27 mouse cellular contexts compared by ENCODE assay signal in genomic region chr7:75500164-75500563, GRCm38 (mm10). TPM values are rescaled to one million over a fixed set of nuclear protein-coding genes. Genes with fewer than 3 reads are reported as not detected.
DNase-seq lines count a peak whose midpoint lies in the region; ATAC-seq and TF ChIP-seq lines count a peak whose summit lies in the region.
"Had no signal": no experiment of that assay in that cellular context is flagged by ENCODE, and none has a peak within 500 bp of the region (broad histone marks: within the 10 kb centered on the region; RNA-seq: fewer than 3 reads in every experiment).

No protein-coding gene starts in this region.

- H3K4me2 ChIP-seq in heart, embryonic 15.5 days, result 0 out of 2 replicates have a peak overlapping the region, but pooled peaks have one; percentile 7
- H3K4me2 ChIP-seq in kidney, embryonic 16.5 days (replicated peaks; ENCODE audit: low read depth, low read length), result no peak overlapping the region
- H3K4me2 ChIP-seq: embryonic facial prominence, embryonic 12.5 days; forebrain, embryonic 15.5 days; hindbrain, embryonic 15.5 days; liver, embryonic 12.5 days had no signal

- whole genome bisulfite sequencing in heart, embryonic 15.5 days, result 56% methylated on average over 4 of the region's 4 CpGs
- 82% methylated on average over 4 of the region's 4 CpGs for WGBS in kidney, embryonic 16.5 days

- peak overlapping the region; percentile 37; the same call in 1 of the 2 replicates for H3K27ac ChIP-seq in heart, embryonic 15.5 days
- peak overlapping the region; percentile 90 for H3K27ac ChIP-seq in kidney, embryonic 16.5 days (ENCODE audit: low read length)
- H3K27ac ChIP-seq in bone marrow macrophage, adult 2 months (ENCODE audit: insufficient read depth, low read depth, low read length), result peak overlapping the region; percentile 59
- H3K27ac ChIP-seq: embryonic facial prominence, embryonic 12.5 days; forebrain, embryonic 15.5 days; hindbrain, embryonic 10.5 days; hindbrain, embryonic 15.5 days; liver, embryonic 12.5 days had no signal

- H3K27me3 ChIP-seq in heart, embryonic 15.5 days, result no peaks in the 10 kb centered on the region
- H3K27me3 ChIP-seq in kidney, embryonic 16.5 days (ENCODE audit: insufficient read depth, low read length), result no peaks in the 10 kb centered on the region
- H3K27me3 ChIP-seq: embryonic facial prominence, embryonic 12.5 days; forebrain, embryonic 15.5 days; hindbrain, embryonic 15.5 days; liver, embryonic 12.5 days had no signal

- no peak for DNase-seq in heart, adult 11 months
- no peak for DNase-seq in kidney, postnatal 36 days
- DNase-seq in thymus, postnatal 14 days, result no peak
- DNase-seq: adrenal gland, adult 8-10 months; cerebellum, adult 9-10 months; cerebellum, postnatal 36 days; embryo, embryonic 11 days; gastrocnemius, postnatal 25 days; heart, adult 18-20 months; kidney, adult 2 months; kidney, postnatal 14 days; lung, adult 18-20 months; lung, postnatal 4 days; midbrain, embryonic 14.5 days; thymus, adult 2 months; thymus, postnatal 4 days had no signal

- no peaks in the 10 kb centered on the region for H3K36me3 ChIP-seq in heart, embryonic 15.5 days
- H3K36me3 ChIP-seq in kidney, embryonic 16.5 days (ENCODE audit: insufficient read depth, low read length), result no peaks in the 10 kb centered on the region
- H3K36me3 ChIP-seq: embryonic facial prominence, embryonic 12.5 days; forebrain, embryonic 15.5 days; G1E; hindbrain, embryonic 10.5 days; hindbrain, embryonic 15.5 days; liver, embryonic 12.5 days had no signal

- TF ChIP-seq CTCF in bone marrow macrophage, adult 2 months (IDR thresholded peaks at IDR 0.05; ENCODE audit: low read depth, low read length), result no peak

- peaks cover 44% of the 10 kb centered on the region for H3K4me1 ChIP-seq in heart, embryonic 15.5 days (replicated peaks)
- H3K4me1 ChIP-seq in kidney, embryonic 16.5 days (ENCODE audit: insufficient read depth, low read length), result peaks cover 40% of the 10 kb centered on the region
- peaks cover 36% of the 10 kb centered on the region for H3K4me1 ChIP-seq in bone marrow macrophage, adult 2 months (ENCODE audit: control insufficient read depth, insufficient read depth, low read length)
- H3K4me1 ChIP-seq: embryonic facial prominence, embryonic 12.5 days; forebrain, embryonic 15.5 days; hindbrain, embryonic 10.5 days; hindbrain, embryonic 15.5 days had no signal

- no peaks in the 10 kb centered on the region for H3K9me3 ChIP-seq in heart, embryonic 15.5 days (replicated peaks)
- H3K9me3 ChIP-seq in kidney, embryonic 16.5 days (ENCODE audit: low read length), result no peaks in the 10 kb centered on the region
- H3K9me3 ChIP-seq: embryonic facial prominence, embryonic 12.5 days; forebrain, embryonic 15.5 days; G1E; hindbrain, embryonic 10.5 days; hindbrain, embryonic 15.5 days; liver, embryonic 12.5 days had no signal

- H3K9ac ChIP-seq in heart, embryonic 15.5 days, result no peak overlapping the region
- no peak overlapping the region for H3K9ac ChIP-seq in kidney, embryonic 16.5 days (replicated peaks; ENCODE audit: low read length)
- H3K9ac ChIP-seq: embryonic facial prominence, embryonic 12.5 days; forebrain, embryonic 15.5 days; hindbrain, embryonic 15.5 days; liver, embryonic 12.5 days had no signal

- H3K4me3 ChIP-seq in heart, embryonic 15.5 days, result no peak overlapping the region
- H3K4me3 ChIP-seq in kidney, embryonic 16.5 days (ENCODE audit: low read length), result no peak overlapping the region
- H3K4me3 ChIP-seq in bone marrow macrophage, adult 2 months (ENCODE audit: insufficient read depth, low read length), result no peak overlapping the region
- H3K4me3 ChIP-seq: embryonic facial prominence, embryonic 12.5 days; forebrain, embryonic 15.5 days; hindbrain, embryonic 10.5 days; hindbrain, embryonic 15.5 days; liver, embryonic 12.5 days had no signal

- ATAC-seq in heart, embryonic 15.5 days (replicated peaks; ENCODE audit: insufficient number of reproducible peaks, insufficient read depth, low FRiP score, low read depth), result no peak
- ATAC-seq in kidney, embryonic 16.5 days (ENCODE audit: low FRiP score, low TSS enrichment), result no peak
- ATAC-seq: forebrain, embryonic 15.5 days; inflammation-experienced regulatory T-cells, adult 6 months; liver, embryonic 12.5 days; lung, postnatal 0 days had no signal

- TF ChIP-seq POLR2A in bone marrow macrophage, adult 2 months (IDR thresholded peaks at IDR 0.05; ENCODE audit: borderline replicate concordance, low read depth, low read length), result no peak

RNA-seq across cellular contexts. Expression of gene Akap13, which starts 44.8 kb away (rescaled TPM):
- polyA plus RNA-seq in heart, embryonic 15.5 days (2015; fragmentation: Nextera tagmentation; extraction: Ambion mirVana), result 43.4 and 48.0 TPM in 2 replicates
- 35.2 and 44.5 TPM in 2 replicates for polyA plus RNA-seq in kidney, embryonic 16.5 days (2015; fragmentation: Nextera tagmentation; extraction: Ambion mirVana)
- polyA plus RNA-seq in bone marrow macrophage, adult 2 months (2012; ENCODE audit: insufficient read depth, insufficient read length, missing spikeins), result 51.5 and 58.4 TPM in 2 replicates

Comparison
In these comparisons a context has a peak if more than half of its experiments do, and no peak if none do; other contexts are left out.
1. H3K27ac ChIP-seq: peak in every context shown above with its lines; median percentile 90 in kidney, embryonic 16.5 days; 59 in bone marrow macrophage, adult 2 months; 37 in heart, embryonic 15.5 days.